Mouse (Mus musculus) bone marrow, adult 2 months (tissue): ENCODE data around the gene Minpp1.

ENCODE experiments used
- CTCF ChIP-seq: fragments of 200-500 bp; IDR thresholded peaks from 2 replicates; pipeline ENCODE4 v1.5.1; 2011; ENCODE audit warnings: low read length, control low read depth; ENCODE audit not compliant: control insufficient read depth, insufficient read depth
- POLR2A ChIP-seq: fragments of 200-500 bp; IDR thresholded peaks from 2 replicates; pipeline ENCODE4 v1.6.1; 2011; ENCODE audit warnings: low read depth, mild to moderate bottlenecking, control low read depth, low read length, borderline replicate concordance; ENCODE audit not compliant: control insufficient read depth

DNA sequence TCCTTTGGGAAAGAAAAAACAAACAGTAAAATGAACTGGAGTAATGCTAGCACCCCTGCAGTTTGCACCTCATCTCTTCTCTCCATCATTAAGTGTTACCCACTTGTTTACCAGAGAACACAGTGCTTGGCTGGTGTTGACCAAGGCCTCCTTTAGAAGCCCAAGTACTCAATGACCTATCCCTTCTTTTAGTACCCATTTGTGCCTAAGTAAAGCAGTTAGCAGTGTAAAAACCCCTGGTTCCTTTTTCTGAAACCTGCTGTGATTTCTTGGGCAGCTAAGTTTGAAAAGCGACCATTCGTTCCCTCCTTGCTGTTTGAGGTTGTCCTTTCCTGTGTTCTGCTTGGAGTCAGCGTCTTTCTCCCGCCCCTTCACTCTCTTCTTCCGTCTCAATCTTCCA, 7.4 kb downstream of the Minpp1 start:
- TF ChIP-seq CTCF: no peak
- no peak for TF ChIP-seq POLR2A
